Mouse (Mus musculus) frontal cortex, adult 2 months (tissue): ENCODE measurements around the gene Zfp729a. TPM values are rescaled to one million over a fixed set of nuclear protein-coding genes. Genes with fewer than 3 reads are reported as not detected.
A peak's percentile ranks its signal among the peaks of the same experiment; 100 is the strongest.

ENCODE experiments used
- DNase-seq, 2 experiments: peaks; one replicate each; pipeline ENCODE4 v3.0.0; 2022; ENCODE audit warnings: low spot score in 1 of 2; ENCODE audit errors: extremely low spot score in 1 of 2
- polyA plus RNA-seq: library from polyadenylated mRNA; depleted of rRNA; stranded (reverse); fragments of >200 nt; gene quantifications from 2 replicates; pipeline ENCODE4 v1.2.3, GENCODE M21; 2012; rRNA removed

Zfp729a gene
- polyA plus RNA-seq: 3.1 and 4.1 TPM in 2 replicates

DNA sequence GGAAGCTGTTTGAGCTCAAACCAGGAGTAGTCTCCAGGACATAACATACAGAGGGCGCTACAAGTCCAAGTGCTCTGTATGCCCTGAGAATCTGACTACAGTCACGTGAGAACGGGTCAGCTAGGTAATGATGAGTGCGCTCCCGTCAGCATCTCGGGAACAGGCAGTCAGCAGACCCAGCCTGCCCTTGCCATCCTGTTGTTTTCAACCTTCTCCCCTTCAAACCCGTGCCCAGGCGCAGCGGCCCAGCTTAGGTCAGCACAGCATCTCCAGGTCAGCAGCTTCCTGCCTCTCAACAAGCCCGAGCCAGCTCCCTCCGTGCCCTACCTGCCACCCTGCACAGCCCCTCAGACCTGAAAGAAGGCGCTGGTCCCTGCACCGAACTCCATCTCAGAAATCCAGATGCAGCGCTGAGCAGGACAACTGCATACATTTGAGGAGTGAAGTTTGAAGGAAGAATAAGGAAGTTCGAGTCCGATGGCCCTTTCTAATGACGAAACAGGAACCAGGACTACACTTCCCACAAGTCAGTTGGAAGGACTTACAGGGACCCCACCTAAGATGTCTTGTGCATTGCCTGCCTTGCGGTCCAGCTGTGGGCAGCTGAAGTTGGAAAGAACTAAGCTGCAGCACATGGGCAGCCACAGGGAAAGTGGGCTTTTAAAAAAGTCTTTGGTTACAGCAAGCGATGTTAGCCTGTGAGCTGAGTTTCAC is at the start of gene Zfp729a, which contains the start of gene Gm49345:
Gene Zfp729a (minus strand): TSS at position 498 of the 714 bp plus-strand sequence.
Gene Gm49345 (minus strand): TSS at position 476 of the 714 bp plus-strand sequence.
- peak; percentile 89 to 94 for DNase-seq

- no peak for DNase-seq
Measured at GRCm38 (mm10) chr13:67686971-67687370, 49.4 kb upstream of the Zfp729a start, which contains the start of gene Zfp738. Gene Zfp738, minus strand, starts transcription at chr13:67687071.

- DNase-seq: peak in 1 of 2 experiments; percentile 18
Measured at GRCm38 (mm10) chr13:67683841-67684240, 46.2 kb upstream of the Zfp729a start.

- DNase-seq: peak; percentile 90 to 94
Measured at GRCm38 (mm10) chr13:67682959-67683735, 45.6 kb upstream of the Zfp729a start.

- DNase-seq: no peak
Measured at GRCm38 (mm10) chr13:67674902-67675301, 37.3 kb upstream of the Zfp729a start.

DNA sequence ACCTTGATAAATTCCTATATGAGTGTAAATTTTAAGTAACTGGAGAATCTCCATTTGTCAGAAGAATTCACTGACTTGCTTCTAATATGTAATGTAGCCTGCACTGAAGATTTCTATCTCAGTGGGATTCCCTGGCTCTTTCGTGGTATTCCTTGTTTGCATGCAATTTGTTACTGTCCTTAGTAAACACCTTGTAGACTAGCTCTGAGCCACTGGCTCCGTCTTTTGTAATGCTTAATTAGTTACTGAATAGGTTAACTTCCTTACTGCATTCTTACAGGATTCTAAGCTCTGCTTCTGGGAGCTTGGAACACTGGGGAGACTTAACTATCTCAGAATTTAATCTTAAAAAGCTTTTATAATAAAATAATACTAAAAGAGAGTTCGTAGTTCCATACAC is 14.9 kb upstream of the Zfp729a start:
- no peak for DNase-seq

DNA sequence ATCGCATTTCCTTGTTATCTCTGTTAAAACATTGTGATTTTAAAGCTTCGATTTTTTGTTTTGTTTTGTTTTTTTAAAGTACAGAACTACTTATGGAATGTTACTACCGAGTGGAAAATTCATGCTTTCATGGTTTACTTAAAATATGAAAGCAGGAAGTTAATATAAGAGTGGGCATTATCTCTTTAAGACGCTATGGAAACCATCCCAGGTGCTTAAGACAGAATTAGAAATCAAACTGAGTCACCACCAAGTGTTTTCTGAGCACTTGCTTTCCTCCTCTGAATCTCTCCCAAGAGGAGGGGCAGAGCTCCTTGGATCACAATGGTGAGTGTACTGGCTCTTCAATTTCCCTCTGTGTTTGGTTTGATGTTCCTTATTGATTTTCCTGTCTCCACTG is 27.5 kb downstream of the Zfp729a start:
- peak in 1 of 2 experiments; percentile 24 for DNase-seq

- peak; percentile 74 to 96 for DNase-seq
Measured at GRCm38 (mm10) chr13:67609066-67609876, 28.3 kb downstream of the Zfp729a start, which contains the start of gene Zfp729b. Gene Zfp729b, minus strand, starts transcription at chr13:67609707.

DNA sequence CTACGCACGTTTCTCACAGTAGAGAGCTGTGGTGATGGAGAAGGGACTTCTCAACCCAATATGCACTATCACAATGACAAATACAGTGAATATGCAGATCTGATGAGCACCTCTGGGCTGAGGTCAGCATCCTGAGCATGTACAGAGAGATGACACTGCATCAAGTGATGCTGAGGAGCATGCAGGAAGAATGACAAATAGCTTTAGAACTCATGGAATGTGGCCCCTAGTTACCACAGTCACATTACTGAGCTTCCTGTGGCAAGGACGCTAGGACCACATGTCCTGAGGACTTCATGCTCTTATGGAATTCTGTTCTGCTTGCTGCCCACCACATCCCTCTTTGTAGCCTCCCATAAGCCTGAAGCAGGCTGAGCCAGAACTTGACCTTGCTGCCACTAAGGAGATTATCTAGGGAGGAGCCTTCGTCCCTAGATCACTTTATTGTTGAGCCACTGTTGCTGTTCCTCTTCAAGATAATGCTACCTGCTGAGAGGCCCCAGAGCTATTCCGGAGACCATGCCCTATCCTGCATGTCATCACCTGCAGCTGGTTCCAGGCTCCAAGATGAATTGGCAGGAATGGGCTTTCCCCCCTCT is 64.9 kb downstream of the Zfp729a start:
- no peak for DNase-seq

Other genes starting within 250 kb of the Zfp729a start
- 3.2 and 3.4 TPM in 2 replicates for gene Zfp429, start 238.0 kb downstream of the Zfp729a start, polyA plus RNA-seq
- 2.3 and 2.5 TPM in 2 replicates for gene Zfp459, start 216.4 kb downstream of the Zfp729a start, polyA plus RNA-seq
- 8.2 and 8.4 TPM in 2 replicates for gene Zfp874a, start 186.2 kb downstream of the Zfp729a start, polyA plus RNA-seq
- 8.2 and 9.4 TPM in 2 replicates for gene Zfp874b, start 153.5 kb downstream of the Zfp729a start, polyA plus RNA-seq
- gene Zfp58, start 137.2 kb downstream of the Zfp729a start, polyA plus RNA-seq: 5.6 and 5.8 TPM in 2 replicates
- gene Gm26965, start 111.6 kb downstream of the Zfp729a start, polyA plus RNA-seq: 0.06 TPM in 1 of 2 replicates, not detected in the other
- gene Zfp87, start 111.6 kb downstream of the Zfp729a start, polyA plus RNA-seq: 25.7 and 33.8 TPM in 2 replicates
- gene Zfp748, start 84.0 kb downstream of the Zfp729a start, polyA plus RNA-seq: 4.6 and 5.3 TPM in 2 replicates
- gene Zfp729b, start 28.1 kb downstream of the Zfp729a start, polyA plus RNA-seq: 3.0 and 4.1 TPM in 2 replicates
- not detected in 2 replicates for gene Gm49345, start within 50 bp of the Zfp729a start, polyA plus RNA-seq
- 12.4 and 14.3 TPM in 2 replicates for gene Zfp738, start 49.3 kb upstream of the Zfp729a start, polyA plus RNA-seq
- 4.5 and 5.0 TPM in 2 replicates for gene Zfp65, start 91.4 kb upstream of the Zfp729a start, polyA plus RNA-seq
- 3.1 and 3.9 TPM in 2 replicates for gene Zfp85, start 117.4 kb upstream of the Zfp729a start, polyA plus RNA-seq
- 2.4 and 3.9 TPM in 2 replicates for gene Zfp493, start 141.9 kb upstream of the Zfp729a start, polyA plus RNA-seq
- gene Zfp273, start 175.9 kb upstream of the Zfp729a start, polyA plus RNA-seq: 5.4 and 5.6 TPM in 2 replicates
- 16.6 and 17.4 TPM in 2 replicates for gene Gm10037, start 193.3 kb upstream of the Zfp729a start, polyA plus RNA-seq
- gene BC048507, start 225.5 kb upstream of the Zfp729a start, polyA plus RNA-seq: 0.36 TPM in 1 of 2 replicates, not detected in the other